Mouse (Mus musculus) heart, embryonic 14.5 days (tissue): ENCODE measurements around the gene Zdhhc1. TPM values are rescaled to one million over a fixed set of nuclear protein-coding genes. Genes with fewer than 3 reads are reported as not detected.

Source experiments
- ATAC-seq: fragments of 200-750 bp; cut with Nextera tagmentation; 2 replicates; pipeline ENCODE4 v1.8.0; 2017; ENCODE audit warnings: low read depth, moderate TSS enrichment; ENCODE audit not compliant: insufficient number of reproducible peaks, insufficient read depth, low FRiP score
- H3K27ac ChIP-seq, 2 experiments: fragments of 200-500 bp in 1 of 2; fragments of 300-500 bp in 1 of 2; sonication (generic) in 1 of 2; replicated peaks in 1 of 2; 2 replicates each; pipeline ENCODE4 v1.5.1; 2012 to 2014; ENCODE audit warnings: low read depth in 2 of 2, low read length in 2 of 2, control low read depth in 1 of 2, mild to moderate bottlenecking in 1 of 2, mixed read lengths in 1 of 2; ENCODE audit not compliant: control insufficient read depth in 1 of 2, insufficient read depth in 1 of 2
- H3K27me3 ChIP-seq: fragments of 300-500 bp; sonication (generic); 2 replicates; pipeline ENCODE4 v1.6.1; 2014; ENCODE audit warnings: mild to moderate bottlenecking, low read length, control low read depth; ENCODE audit not compliant: control insufficient read depth, insufficient read depth
- H3K36me3 ChIP-seq: fragments of 300-500 bp; sonication (generic); 2 replicates; pipeline ENCODE4 v1.6.1; 2014; ENCODE audit warnings: mild to moderate bottlenecking, control low read depth, low read length, mixed read lengths; ENCODE audit not compliant: control insufficient read depth, insufficient read depth
- H3K4me1 ChIP-seq, 2 experiments: fragments of 200-500 bp in 1 of 2; fragments of 300-500 bp in 1 of 2; sonication (generic) in 1 of 2; 2 replicates each; pipeline ENCODE4 v1.6.1; 2012 to 2014; ENCODE audit warnings: low read length in 2 of 2, control low read depth in 1 of 2, mixed read lengths in 1 of 2; ENCODE audit not compliant: control insufficient read depth in 2 of 2, insufficient read depth in 2 of 2
- H3K4me2 ChIP-seq: fragments of 300-500 bp; sonication (generic); 2 replicates; pipeline ENCODE4 v1.6.1; 2014; ENCODE audit warnings: mild to moderate bottlenecking, low read length
- H3K4me3 ChIP-seq, 2 experiments: fragments of 200-500 bp in 1 of 2; fragments of 300-500 bp in 1 of 2; sonication (generic) in 1 of 2; 2 replicates each; pipeline ENCODE4 v1.5.1; 2012 to 2014; ENCODE audit warnings: low read length in 2 of 2, mild to moderate bottlenecking in 2 of 2, control low read depth in 1 of 2, low read depth in 1 of 2, moderate library complexity in 1 of 2; ENCODE audit not compliant: control insufficient read depth in 1 of 2, insufficient read depth in 1 of 2
- H3K9ac ChIP-seq: fragments of 300-500 bp; sonication (generic); 2 replicates; pipeline ENCODE4 v1.6.1; 2014; ENCODE audit warnings: mild to moderate bottlenecking, low read length
- H3K9me3 ChIP-seq: fragments of 300-500 bp; sonication (generic); 2 replicates; pipeline ENCODE4 v1.6.1; 2016; ENCODE audit warnings: low read length, control low read depth; ENCODE audit not compliant: control insufficient read depth
- WGBS: fragments of 180-500 bp; shearing (Covaris S2); extraction: QIAGEN DNeasy Blood & Tissue Kit; methylation state at CpG from one replicate; pipeline ENCODE4 v1.1.7; 2014; 5-methylcytosine and 5-hydroxymethylcytosine counted together
- polyA plus RNA-seq: library from polyadenylated mRNA; unstranded; fragments of >200 nt; fragmentation: Nextera tagmentation; extraction: Ambion mirVana; gene quantifications from 2 replicates; pipeline ENCODE4 v1.2.1, GENCODE M21; 2014

The Zdhhc1 gene
- polyA plus RNA-seq, 1 experiment from 2014 or later = 24.5 TPM

DNA sequence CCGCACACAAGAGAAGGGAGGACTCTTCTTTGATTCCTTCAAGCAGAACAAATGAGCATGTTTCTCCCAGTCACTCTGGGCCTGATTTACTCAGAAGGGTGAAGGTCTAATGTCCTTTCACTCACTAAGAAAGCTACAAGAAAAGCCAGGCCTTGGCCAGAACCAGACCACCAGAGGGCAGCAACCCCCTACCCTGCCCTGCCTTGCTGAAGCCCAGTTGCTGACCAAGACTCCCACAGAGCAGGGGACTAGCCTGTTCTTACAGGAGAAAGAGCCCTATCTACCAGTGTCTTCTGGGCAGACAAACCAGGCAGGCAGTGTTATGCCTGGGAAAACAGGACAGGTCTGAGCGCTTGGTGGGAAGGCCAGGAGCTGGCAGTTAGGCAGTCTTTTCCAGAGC lies 12.3 kb downstream of the Zdhhc1 start:
- Histone ChIP-seq H3K9me3 (no peaks in the 10 kb centered on the region), H3K27me3 (no peaks in the 10 kb centered on the region), H3K4me1 (peaks cover 8% of the 10 kb centered on the region in 2 experiments), H3K27ac (no peak overlapping the region), H3K9ac (no peak overlapping the region), H3K4me2 (no peak overlapping the region), H3K4me3 (no peak overlapping the region), H3K36me3 (peaks cover 16% of the 10 kb centered on the region; the same call in 1 of the 2 replicates)
- WGBS = 39% methylated on average over 2 of the region's 2 CpGs
- ATAC-seq = no peak

DNA sequence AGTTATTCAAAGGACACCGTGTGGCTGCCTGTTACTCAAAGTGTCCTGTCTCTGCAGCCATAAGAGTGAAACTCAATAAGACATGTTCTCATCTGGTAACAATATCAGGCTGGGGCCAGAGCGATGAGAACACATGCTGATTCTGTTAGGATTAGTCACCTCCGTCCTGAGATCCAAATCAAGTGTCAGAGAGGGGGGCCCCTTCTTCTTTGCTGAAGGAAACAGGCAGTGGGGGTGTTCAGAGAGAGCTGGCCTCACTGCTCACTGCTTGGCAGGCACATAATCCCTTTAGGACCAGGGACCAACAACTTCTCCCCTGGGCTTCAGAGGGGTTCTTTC lies 12.7 kb downstream of the Zdhhc1 start:
- H3K9ac ChIP-seq = no peak overlapping the region
- 56% methylated on average over 3 of the region's 3 CpGs for WGBS
- no peaks in the 10 kb centered on the region for H3K9me3 ChIP-seq
- H3K4me3 ChIP-seq = no peak overlapping the region
- peaks cover 8% of the 10 kb centered on the region in 2 experiments for H3K4me1 ChIP-seq
- no peak for ATAC-seq
- peaks cover 16% of the 10 kb centered on the region; the same call in 1 of the 2 replicates for H3K36me3 ChIP-seq
- H3K27me3 ChIP-seq = no peaks in the 10 kb centered on the region
- no peak overlapping the region for H3K27ac ChIP-seq
- H3K4me2 ChIP-seq = no peak overlapping the region

DNA sequence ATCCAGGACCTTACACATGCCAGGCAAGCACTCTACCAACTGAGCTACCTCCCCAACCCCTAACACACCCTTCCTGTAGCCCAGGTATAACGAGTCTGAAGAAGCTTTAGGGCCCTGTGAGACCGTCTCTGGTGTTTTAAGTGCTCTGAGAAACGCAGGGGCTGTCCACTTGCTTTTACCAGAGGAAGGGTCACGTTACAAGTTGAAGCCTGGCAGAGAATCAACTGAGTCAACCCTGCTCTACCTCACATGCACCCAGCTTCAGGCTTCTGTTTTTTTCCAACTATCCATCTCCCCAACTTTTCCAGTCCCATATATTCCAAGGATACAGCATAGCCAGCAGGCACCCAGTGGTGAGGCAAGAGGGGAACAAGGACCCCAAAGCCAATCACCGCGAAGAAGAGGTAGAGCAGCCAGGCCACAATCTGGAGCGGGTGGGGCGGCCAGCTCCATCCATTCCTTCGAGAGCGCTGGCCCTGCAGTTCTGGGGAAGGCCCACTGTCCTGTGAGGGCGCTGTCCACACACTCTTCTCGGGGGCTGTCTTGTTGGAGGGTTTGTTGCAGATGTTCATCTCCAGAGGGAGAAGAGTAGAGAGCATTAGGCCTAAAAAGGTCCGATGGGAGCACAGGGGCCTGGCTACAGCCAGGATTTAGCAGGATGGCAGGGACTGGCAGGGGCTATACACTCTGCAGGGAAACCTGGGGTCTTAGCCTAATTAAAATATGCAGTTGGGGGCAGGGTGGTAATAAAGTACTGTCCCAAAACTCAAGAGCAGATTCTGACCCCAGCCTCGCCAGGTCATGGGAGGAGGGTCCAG lies 13.3 kb downstream of the Zdhhc1 start:
- WGBS = 42% methylated on average over 14 of the region's 14 CpGs
- H3K36me3 ChIP-seq = peaks cover 16% of the 10 kb centered on the region; the same call in 1 of the 2 replicates
- 0 out of 2 replicates have a peak, but pooled peaks have one; percentile 19 for ATAC-seq

DNA sequence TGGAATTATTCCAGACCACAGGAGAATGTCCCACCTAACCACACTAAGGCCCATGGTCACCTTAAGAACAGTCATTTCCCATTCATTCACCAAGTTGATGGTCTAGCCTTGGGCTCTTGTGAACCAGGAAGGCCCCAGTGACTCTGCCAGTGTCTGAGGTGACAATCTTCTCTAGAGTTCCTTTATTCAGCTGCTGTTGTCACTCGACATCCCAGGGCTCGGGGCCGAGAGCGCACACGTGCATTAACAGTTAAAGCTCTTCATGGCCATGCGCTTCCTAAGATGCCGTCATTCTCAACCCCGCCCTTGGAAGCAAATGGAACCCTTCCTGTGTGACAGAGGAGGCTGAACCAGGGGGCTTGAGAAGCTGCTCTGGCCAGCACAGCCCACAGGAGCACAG lies 14.6 kb downstream of the Zdhhc1 start:
- Histone ChIP-seq H3K27me3 (no peaks in the 10 kb centered on the region), H3K27ac (no peak overlapping the region), H3K9me3 (no peaks in the 10 kb centered on the region), H3K4me3 (no peak overlapping the region), H3K4me2 (no peak overlapping the region), H3K36me3 (peaks cover 16% of the 10 kb centered on the region; the same call in 1 of the 2 replicates), H3K4me1 (peaks cover 17 to 19% of the 10 kb centered on the region in 2 experiments), H3K9ac (no peak overlapping the region)
- WGBS = 80% methylated on average over 8 of the region's 8 CpGs
- ATAC-seq = no peak

More for the DNA sequence above, 13.3 kb downstream of the Zdhhc1 start:
- Histone ChIP-seq H3K27ac (no peak overlapping the region), H3K4me2 (no peak overlapping the region), H3K9me3 (no peaks in the 10 kb centered on the region), H3K27me3 (no peaks in the 10 kb centered on the region), H3K4me1 (peaks cover 8 to 10% of the 10 kb centered on the region in 2 experiments), H3K4me3 (no peak overlapping the region), H3K9ac (no peak overlapping the region)

DNA sequence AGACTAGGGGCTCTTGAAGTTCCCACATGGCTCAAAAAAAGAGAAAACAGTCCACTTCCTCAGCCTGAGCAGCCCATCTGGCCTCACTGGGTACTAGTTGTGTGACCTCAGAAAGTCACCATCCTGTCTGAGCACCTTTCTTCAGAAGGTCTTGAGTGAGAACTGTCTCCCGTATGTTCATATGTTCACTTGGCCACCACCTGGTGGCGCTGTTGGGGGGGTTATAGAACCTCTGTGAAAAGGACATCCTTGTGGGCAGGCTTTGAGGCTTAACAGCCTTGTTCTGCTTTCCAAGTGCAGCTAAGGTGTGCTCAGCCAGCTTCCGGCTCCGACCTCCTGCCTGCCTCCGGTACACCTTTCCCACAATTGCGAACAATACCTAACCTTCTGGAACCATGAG lies 15.2 kb downstream of the Zdhhc1 start:
- peaks cover 21 to 25% of the 10 kb centered on the region in 2 experiments for H3K4me1 ChIP-seq

DNA sequence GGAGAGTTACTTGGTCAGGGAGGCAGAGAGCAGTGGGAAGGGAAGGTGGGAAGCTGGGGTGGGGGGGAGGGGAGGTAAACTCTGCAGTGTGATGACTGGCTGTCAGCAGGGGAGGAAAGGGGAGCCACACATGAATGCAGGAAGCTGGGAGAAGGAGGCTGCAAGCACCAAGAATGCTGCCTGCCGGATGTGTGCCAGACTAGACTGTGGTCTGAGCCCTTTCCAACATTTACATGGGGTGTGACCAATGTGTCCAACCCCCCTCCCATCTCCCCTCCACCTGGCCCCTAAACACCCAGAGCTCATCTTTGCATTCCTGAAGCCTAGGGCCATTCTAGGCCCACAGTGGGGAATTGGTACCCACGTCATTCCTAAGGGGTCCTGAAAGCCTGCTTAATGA lies 15.7 kb downstream of the Zdhhc1 start:
- Histone ChIP-seq H3K27me3 (no peaks in the 10 kb centered on the region), H3K27ac (peak overlapping the region; percentile 3 to 12; a peak in 1 of 4 replicates), H3K9ac (no peak overlapping the region), H3K9me3 (no peaks in the 10 kb centered on the region), H3K4me2 (no peak overlapping the region), H3K4me1 (peaks cover 21 to 25% of the 10 kb centered on the region in 2 experiments), H3K4me3 (no peak overlapping the region), H3K36me3 (peaks cover 16% of the 10 kb centered on the region; the same call in 1 of the 2 replicates)
- 30% methylated on average over 2 of the region's 2 CpGs for WGBS
- ATAC-seq = no peak

More for the DNA sequence above, 15.2 kb downstream of the Zdhhc1 start:
- Histone ChIP-seq H3K4me2 (no peak overlapping the region), H3K9ac (no peak overlapping the region), H3K27ac (peak overlapping the region; percentile 3 to 12; a peak in 1 of 4 replicates), H3K9me3 (no peaks in the 10 kb centered on the region), H3K27me3 (no peaks in the 10 kb centered on the region), H3K4me3 (no peak overlapping the region), H3K36me3 (peaks cover 13% of the 10 kb centered on the region; the same call in 1 of the 2 replicates)
- 74% methylated on average over 6 of the region's 6 CpGs for WGBS
- ATAC-seq = no peak

DNA sequence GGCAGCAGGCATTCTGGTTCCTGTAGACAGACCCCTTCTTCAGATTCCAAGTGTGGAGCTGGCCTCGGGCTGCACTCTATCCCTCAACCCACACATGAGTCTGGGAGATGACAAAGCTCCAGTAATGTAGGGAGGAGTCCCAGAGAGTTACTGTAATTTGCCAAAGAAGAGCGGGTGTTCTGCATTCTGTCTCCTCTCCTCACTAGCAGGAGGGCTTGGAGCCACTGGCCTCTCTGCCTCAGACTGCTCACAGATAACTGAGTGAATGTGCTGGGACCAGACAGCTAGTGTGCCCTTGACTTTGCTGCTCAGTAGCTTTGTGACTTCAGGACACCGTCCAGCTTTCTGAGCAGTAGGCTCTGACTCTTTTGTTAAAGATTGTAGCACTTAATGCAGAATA lies 18.9 kb downstream of the Zdhhc1 start:
- no peak overlapping the region for H3K9ac ChIP-seq
- peak overlapping the region; percentile 36 to 67 for H3K27ac ChIP-seq
- H3K27me3 ChIP-seq = no peaks in the 10 kb centered on the region
- H3K4me1 ChIP-seq = peaks cover 38 to 44% of the 10 kb centered on the region in 2 experiments
- no peak overlapping the region for H3K4me3 ChIP-seq
- no peak for ATAC-seq
- no peak overlapping the region for H3K4me2 ChIP-seq
- no peaks in the 10 kb centered on the region for H3K9me3 ChIP-seq
- 0 out of 2 replicates have a peak, but pooled peaks cover 10% of the 10 kb centered on the region for H3K36me3 ChIP-seq
- 35% methylated on average over 3 of the region's 3 CpGs for WGBS
